Mouse (Mus musculus): ENCODE results near the gene Tifa. TPM values are rescaled to one million over a fixed set of nuclear protein-coding genes. Genes with fewer than 3 reads are reported as not detected.

Tifa gene
- polyA plus RNA-seq (2012; rRNA removed; ENCODE audit: low replicate concordance) = 12.6 and 12.9 TPM in 2 replicates

GRCm38 (mm10) chr3:127789500-127790191 lies at the start of gene Tifa:
TSS of gene Tifa (plus strand) at chr3:127789805.

GRCm38 (mm10) chr3:127780021-127780644 lies 9.5 kb upstream of the Tifa start, which contains the start of gene Alpk1:
TSS of gene Alpk1 (minus strand) at chr3:127780527.

DNA sequence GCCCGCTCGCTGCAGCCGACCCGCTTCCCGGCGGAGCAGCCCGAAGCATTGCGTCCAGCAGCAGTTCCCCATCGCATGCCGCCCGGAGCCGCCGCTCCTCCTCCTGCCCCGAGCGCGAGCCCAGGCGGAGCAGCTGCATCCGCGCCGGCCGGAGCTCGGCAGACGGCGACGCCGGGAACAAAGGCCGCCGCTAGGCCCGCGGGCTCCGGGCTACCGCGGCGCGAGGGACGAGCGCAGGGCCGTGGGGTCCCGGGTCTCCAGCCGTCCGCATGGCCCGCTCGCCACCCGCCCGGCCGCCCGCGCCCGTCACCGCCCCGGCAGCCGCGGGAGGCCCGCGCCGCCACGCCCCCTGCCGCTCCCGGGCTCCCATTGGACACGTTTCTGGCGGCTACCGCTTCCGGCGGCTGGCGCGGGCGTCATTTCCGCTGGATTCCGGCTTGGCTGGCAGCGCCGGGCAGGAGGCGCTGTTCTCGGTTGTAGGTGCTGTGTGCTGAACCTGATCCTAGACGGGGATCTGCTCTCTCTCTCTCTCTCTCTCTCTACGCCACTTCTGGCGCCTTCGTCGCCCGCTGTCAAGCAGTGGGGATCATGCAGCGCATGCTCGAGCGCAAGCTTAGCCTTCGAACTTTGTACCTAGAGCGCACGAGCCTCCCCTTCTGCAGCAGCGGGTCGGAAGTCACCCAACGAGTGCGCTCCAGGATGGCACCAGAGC lies 47.7 kb downstream of the Tifa start, which contains the start of gene Ap1ar:
Gene Ap1ar, minus strand, starts transcription at position 370 of the 712 bp plus-strand sequence.

Other genes with a start within 250 kb of the Tifa start
- gene Larp7, start 236.5 kb upstream of the Tifa start, polyA plus RNA-seq (2012; rRNA removed; ENCODE audit: low replicate concordance) = 0.09 and 0.12 TPM in 2 replicates
- 0.05 and 0.18 TPM in 2 replicates for gene Zgrf1, start 236.3 kb upstream of the Tifa start, polyA plus RNA-seq (2012; rRNA removed; ENCODE audit: low replicate concordance)
- gene Neurog2, start 156.7 kb upstream of the Tifa start, polyA plus RNA-seq (2012; rRNA removed; ENCODE audit: low replicate concordance) = not detected in 2 replicates
- gene Alpk1, start 9.3 kb upstream of the Tifa start, polyA plus RNA-seq (2012; rRNA removed; ENCODE audit: low replicate concordance) = 0.50 and 0.63 TPM in 2 replicates
- 32.3 and 49.7 TPM in 2 replicates for gene Ap1ar, start 47.7 kb downstream of the Tifa start, polyA plus RNA-seq (2012; rRNA removed; ENCODE audit: low replicate concordance)
- 2.3 and 3.0 TPM in 2 replicates for gene Fam241a, start 106.5 kb downstream of the Tifa start, polyA plus RNA-seq (2012; rRNA removed; ENCODE audit: low replicate concordance)

All from duodenum, adult 2 months (tissue).